Mouse (Mus musculus) limb, embryonic 12.5 days (tissue): ENCODE data around the gene Tmem156. TPM values are rescaled to one million over a fixed set of nuclear protein-coding genes. Genes with fewer than 3 reads are reported as not detected.

ENCODE experiments used
- ATAC-seq: fragments of 200-750 bp; cut with Nextera tagmentation; 2 replicates; pipeline ENCODE4 v1.8.0; 2017; ENCODE audit warnings: low read depth, moderate TSS enrichment; ENCODE audit not compliant: insufficient number of reproducible peaks, insufficient read depth, low FRiP score, low TSS enrichment
- H3K27ac ChIP-seq: fragments of 300-500 bp; sonication (generic); 2 replicates; pipeline ENCODE4 v1.5.1; 2016; ENCODE audit warnings: mild to moderate bottlenecking, moderate library complexity
- H3K27me3 ChIP-seq: fragments of 300-500 bp; sonication (generic); 2 replicates; pipeline ENCODE4 v1.6.1; 2016; ENCODE audit warnings: mild to moderate bottlenecking, moderate library complexity
- H3K36me3 ChIP-seq: fragments of 300-500 bp; sonication (generic); 2 replicates; pipeline ENCODE4 v1.6.1; 2016; ENCODE audit warnings: mild to moderate bottlenecking, moderate library complexity
- H3K4me1 ChIP-seq: fragments of 300-500 bp; sonication (generic); replicated peaks from 2 replicates; pipeline ENCODE4 v1.6.1; 2016
- H3K4me2 ChIP-seq: fragments of 300-500 bp; sonication (generic); 2 replicates; pipeline ENCODE4 v1.6.1; 2016; ENCODE audit warnings: mild to moderate bottlenecking, moderate library complexity
- H3K4me3 ChIP-seq: fragments of 300-500 bp; sonication (generic); replicated peaks from 2 replicates; pipeline ENCODE4 v1.5.1; 2016; ENCODE audit warnings: mild to moderate bottlenecking
- H3K9ac ChIP-seq: fragments of 300-500 bp; sonication (generic); replicated peaks from 2 replicates; pipeline ENCODE4 v1.6.1; 2016; ENCODE audit warnings: mild to moderate bottlenecking, moderate library complexity
- H3K9me3 ChIP-seq: fragments of 300-500 bp; sonication (generic); 2 replicates; pipeline ENCODE4 v1.6.1; 2016; ENCODE audit warnings: mild to moderate bottlenecking, moderate library complexity
- WGBS: fragments of 180-500 bp; shearing (Covaris S2); methylation state at CpG from one replicate; pipeline ENCODE4 v1.1.7; 2016; 5-methylcytosine and 5-hydroxymethylcytosine counted together
- polyA plus RNA-seq: library from polyadenylated mRNA; unstranded; fragments of >200 nt; fragmentation: Nextera tagmentation; extraction: Ambion mirVana; gene quantifications from 2 replicates; pipeline ENCODE4 v1.2.1, GENCODE M21; 2016

Tmem156 gene
- polyA plus RNA-seq, 1 experiment from 2014 or later: not detected

DNA sequence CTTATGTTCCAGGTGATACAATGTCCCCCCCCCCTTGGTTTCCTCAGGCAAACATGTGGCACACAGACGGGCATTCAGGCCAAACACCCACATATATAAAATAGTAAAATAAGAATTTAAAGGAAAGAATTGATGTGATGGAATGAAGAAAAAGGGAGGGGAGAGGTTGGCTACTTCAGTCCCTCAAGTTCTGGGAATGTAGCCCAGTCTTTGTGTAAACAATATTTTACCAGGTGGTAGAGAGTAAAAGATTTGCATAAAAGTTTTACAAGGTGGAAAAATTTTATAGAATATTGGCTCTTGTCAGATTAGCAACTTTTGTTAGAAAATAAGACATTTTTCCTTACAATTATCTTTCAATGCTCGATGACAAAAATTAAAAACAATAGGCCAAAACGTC, 4.9 kb upstream of the Tmem156 start:
- no peaks in the 10 kb centered on the region for H3K27me3 ChIP-seq
- no peak overlapping the region for H3K9ac ChIP-seq
- H3K4me3 ChIP-seq: no peak overlapping the region
- no peak overlapping the region for H3K4me2 ChIP-seq
- no peak overlapping the region for H3K27ac ChIP-seq
- H3K9me3 ChIP-seq: no peaks in the 10 kb centered on the region
- no peaks in the 10 kb centered on the region for H3K36me3 ChIP-seq
- H3K4me1 ChIP-seq: peaks cover 23% of the 10 kb centered on the region
- WGBS: 61% methylated on average over 3 of the region's 3 CpGs
- no peak for ATAC-seq

GRCm38 (mm10) chr5:65096082-65096481, 4.2 kb upstream of the Tmem156 start:
- peaks cover 23% of the 10 kb centered on the region for H3K4me1 ChIP-seq
- no peak overlapping the region for H3K27ac ChIP-seq
- H3K4me3 ChIP-seq: no peak overlapping the region
- H3K4me2 ChIP-seq: no peak overlapping the region
- no peak for ATAC-seq
- H3K9me3 ChIP-seq: no peaks in the 10 kb centered on the region
- no peak overlapping the region for H3K9ac ChIP-seq
- no peaks in the 10 kb centered on the region for H3K36me3 ChIP-seq
- no peaks in the 10 kb centered on the region for H3K27me3 ChIP-seq
- WGBS: 76% methylated on average over 3 of the region's 3 CpGs

DNA sequence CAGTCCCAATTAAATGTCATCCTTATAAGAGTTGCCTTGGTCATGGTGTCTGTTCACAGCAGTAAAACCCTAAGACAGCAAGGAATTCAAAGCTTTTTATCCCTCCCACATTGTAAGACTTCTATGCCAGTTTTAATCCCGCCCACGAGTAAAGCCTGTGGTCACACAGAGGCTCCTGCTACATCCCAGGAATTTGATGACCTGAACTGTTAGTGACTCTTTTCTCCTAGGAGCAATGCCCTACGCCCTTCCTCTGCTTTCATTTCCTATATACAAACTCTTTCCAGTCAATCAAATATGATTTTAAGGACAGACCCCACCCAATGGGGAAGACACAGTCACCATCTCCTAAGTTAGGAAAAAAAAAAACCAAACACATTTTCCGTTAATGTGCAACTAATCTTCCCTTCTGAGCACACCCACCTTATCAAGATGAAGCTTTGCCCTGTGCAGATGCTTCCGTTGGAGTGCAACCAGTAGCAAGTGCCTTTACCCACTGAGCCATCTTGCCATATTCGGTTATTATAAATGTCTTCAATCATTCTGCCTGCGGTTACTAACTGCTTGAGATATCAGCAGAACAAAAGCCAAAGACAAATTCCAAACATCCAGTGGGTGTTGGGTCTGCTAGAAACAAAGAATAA, 3.1 kb upstream of the Tmem156 start:
- H3K36me3 ChIP-seq: no peaks in the 10 kb centered on the region
- H3K27me3 ChIP-seq: no peaks in the 10 kb centered on the region
- H3K4me3 ChIP-seq: no peak overlapping the region
- H3K4me1 ChIP-seq: peaks cover 19% of the 10 kb centered on the region
- 93% methylated on average over 7 of the region's 7 CpGs for WGBS
- ATAC-seq: no peak
- H3K27ac ChIP-seq: no peak overlapping the region
- H3K9me3 ChIP-seq: no peaks in the 10 kb centered on the region
- no peak overlapping the region for H3K4me2 ChIP-seq
- H3K9ac ChIP-seq: no peak overlapping the region

DNA sequence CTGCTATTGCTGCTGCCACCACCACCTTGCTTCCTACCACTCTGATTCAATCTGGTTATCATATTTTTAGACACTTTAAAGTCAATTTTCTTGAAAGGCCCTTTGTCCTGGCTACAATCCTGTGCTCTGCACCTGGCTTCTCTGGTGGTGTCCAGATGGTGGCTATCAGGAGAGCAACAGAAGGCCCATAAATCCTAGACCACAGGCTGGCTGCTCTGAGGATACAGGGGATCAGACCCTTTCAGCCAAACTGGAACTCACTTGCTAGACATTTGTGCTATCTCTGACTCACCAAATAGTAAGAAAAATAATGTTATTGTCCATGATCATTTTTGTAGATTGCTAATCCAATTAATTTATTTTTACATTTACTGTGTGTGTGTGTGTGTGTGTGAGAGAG, 1.8 kb upstream of the Tmem156 start:
- Histone ChIP-seq H3K36me3 (no peaks in the 10 kb centered on the region), H3K4me2 (no peak overlapping the region), H3K9ac (no peak overlapping the region), H3K27ac (no peak overlapping the region), H3K9me3 (no peaks in the 10 kb centered on the region), H3K4me3 (no peak overlapping the region), H3K4me1 (peaks cover 18% of the 10 kb centered on the region), H3K27me3 (no peaks in the 10 kb centered on the region)
- ATAC-seq: 0 out of 2 replicates have a peak, but pooled peaks have one; percentile 52

DNA sequence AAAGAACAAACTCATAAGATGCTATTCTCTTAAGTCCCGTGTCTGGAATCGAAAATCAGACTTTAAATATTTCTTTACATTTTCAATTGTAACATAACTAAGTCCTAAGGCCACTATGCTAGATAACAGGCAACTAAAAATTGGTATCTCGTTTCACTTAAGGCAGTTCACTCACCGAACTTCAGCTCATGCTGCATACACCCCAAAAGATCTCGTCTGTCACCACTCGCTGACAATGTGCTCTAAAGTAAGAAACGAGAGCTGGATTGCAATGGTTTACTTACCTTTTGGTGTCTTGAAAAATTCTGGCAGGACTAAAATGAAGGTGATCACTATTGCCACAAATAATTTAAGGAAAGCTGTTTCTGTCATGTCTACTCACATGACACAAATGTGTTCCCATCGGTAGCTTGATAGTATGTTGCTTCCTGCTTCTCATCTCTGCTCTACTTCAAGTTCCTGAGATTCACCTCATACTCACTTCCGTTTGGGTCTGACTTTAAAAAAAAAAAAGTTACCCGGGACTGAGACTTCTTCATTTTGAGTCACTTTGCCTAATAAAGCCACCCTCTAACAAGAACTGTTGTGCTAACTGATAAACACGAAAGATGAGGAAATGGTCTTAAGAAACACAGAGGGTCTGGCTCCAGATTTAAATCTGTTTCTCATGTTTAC, 611 bp downstream of the Tmem156 start:
- H3K27ac ChIP-seq: no peak overlapping the region
- no peaks in the 10 kb centered on the region for H3K9me3 ChIP-seq
- no peaks in the 10 kb centered on the region for H3K27me3 ChIP-seq
- no peak overlapping the region for H3K4me2 ChIP-seq
- WGBS: 73% methylated on average over 11 of the region's 11 CpGs
- ATAC-seq: no peak
- no peak overlapping the region for H3K9ac ChIP-seq
- H3K4me1 ChIP-seq: peaks cover 18% of the 10 kb centered on the region
- no peaks in the 10 kb centered on the region for H3K36me3 ChIP-seq
- no peak overlapping the region for H3K4me3 ChIP-seq

GRCm38 (mm10) chr5:65089707-65090106, 2.2 kb downstream of the Tmem156 start:
- Histone ChIP-seq H3K4me3 (no peak overlapping the region), H3K36me3 (no peaks in the 10 kb centered on the region), H3K4me2 (no peak overlapping the region), H3K4me1 (peaks cover 18% of the 10 kb centered on the region), H3K9me3 (no peaks in the 10 kb centered on the region), H3K27ac (no peak overlapping the region), H3K27me3 (no peaks in the 10 kb centered on the region), H3K9ac (no peak overlapping the region)
- no peak for ATAC-seq
- whole genome bisulfite sequencing: 70% methylated on average over 3 of the region's 3 CpGs

- Histone ChIP-seq H3K27ac (no peak overlapping the region), H3K4me1 (no peaks in the 10 kb centered on the region), H3K9ac (no peak overlapping the region), H3K27me3 (no peaks in the 10 kb centered on the region), H3K4me3 (no peak overlapping the region), H3K36me3 (no peaks in the 10 kb centered on the region), H3K4me2 (no peak overlapping the region), H3K9me3 (no peaks in the 10 kb centered on the region)
- 83% methylated on average over 6 of the region's 6 CpGs for WGBS
- no peak for ATAC-seq
Measured at GRCm38 (mm10) chr5:65086522-65086921, 5.4 kb downstream of the Tmem156 start.

DNA sequence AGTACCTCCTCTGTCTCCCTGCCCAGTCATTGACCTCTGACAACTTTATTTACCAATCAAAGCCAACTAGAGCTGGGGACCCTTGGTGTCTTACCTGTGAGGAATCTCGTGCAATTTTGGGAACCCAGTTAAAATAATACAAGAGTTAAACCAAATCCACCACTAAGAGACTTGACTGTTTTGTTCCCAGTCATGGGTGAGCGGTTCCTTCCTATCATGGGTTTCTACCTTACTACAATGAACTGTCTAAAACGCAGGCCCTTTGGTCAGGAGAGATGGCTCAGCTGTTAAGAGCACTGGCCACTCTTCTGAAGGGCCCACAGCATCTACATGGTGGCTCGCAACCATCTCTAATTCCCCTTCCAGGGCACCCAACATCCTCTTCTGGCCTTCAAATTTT, 10.1 kb downstream of the Tmem156 start:
- peaks cover 2% of the 10 kb centered on the region; the same call in 1 of the 2 replicates for H3K4me1 ChIP-seq
- 86% methylated on average over 4 of the region's 4 CpGs for WGBS
- H3K9me3 ChIP-seq: no peaks in the 10 kb centered on the region
- H3K9ac ChIP-seq: no peak overlapping the region
- no peak overlapping the region for H3K27ac ChIP-seq
- ATAC-seq: no peak
- H3K4me2 ChIP-seq: no peak overlapping the region
- no peak overlapping the region for H3K4me3 ChIP-seq
- no peaks in the 10 kb centered on the region for H3K27me3 ChIP-seq
- H3K36me3 ChIP-seq: no peaks in the 10 kb centered on the region

- Histone ChIP-seq H3K4me3 (no peak overlapping the region), H3K9ac (no peak overlapping the region), H3K36me3 (no peaks in the 10 kb centered on the region), H3K4me1 (peaks cover 8% of the 10 kb centered on the region; the same call in 1 of the 2 replicates), H3K27ac (no peak overlapping the region), H3K4me2 (no peak overlapping the region), H3K9me3 (no peaks in the 10 kb centered on the region), H3K27me3 (no peaks in the 10 kb centered on the region)
- ATAC-seq: no peak
- WGBS: 76% methylated on average over 9 of the region's 9 CpGs
Measured at GRCm38 (mm10) chr5:65079881-65080280, 12.1 kb downstream of the Tmem156 start.

DNA sequence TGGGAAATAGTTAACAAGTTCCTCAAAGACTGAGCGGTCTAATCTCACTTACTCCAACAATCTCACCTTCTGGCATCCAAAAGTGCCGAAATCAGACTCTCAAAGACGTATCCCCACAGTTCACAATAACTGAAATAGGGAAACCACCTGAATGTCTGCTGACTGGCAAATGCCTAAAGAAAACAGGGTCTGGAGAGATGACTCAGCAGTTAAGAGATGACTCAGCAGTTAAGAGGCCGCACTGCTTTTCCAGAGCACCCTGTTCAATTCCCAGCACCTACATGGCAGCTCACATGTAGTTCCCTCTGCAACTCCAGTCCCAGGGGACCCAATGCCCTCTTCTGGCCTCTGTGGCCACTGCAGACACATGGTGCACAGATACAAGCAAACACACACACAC, 13.9 kb downstream of the Tmem156 start:
- WGBS: 88% methylated on average over 4 of the region's 4 CpGs

DNA sequence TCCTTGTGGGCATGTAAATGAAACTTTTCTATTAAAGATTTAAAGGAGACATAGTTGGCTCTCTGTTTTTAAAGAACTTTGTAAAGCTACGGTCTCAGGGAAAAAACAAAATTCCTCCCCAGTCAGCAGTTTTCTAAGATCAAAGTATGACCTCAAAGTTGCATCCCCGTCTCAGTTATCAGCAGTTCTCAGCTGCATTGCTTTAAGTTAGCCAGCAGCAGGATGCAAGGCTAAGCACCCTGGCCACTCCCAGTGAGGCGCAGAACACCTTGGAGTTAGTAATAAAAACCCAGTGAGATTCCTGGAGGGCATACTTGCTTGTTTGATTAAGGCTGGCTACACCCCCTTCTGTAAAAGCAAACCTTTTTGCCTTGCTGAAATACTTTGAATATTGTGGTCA, 15.2 kb downstream of the Tmem156 start:
- H3K4me1 ChIP-seq: peaks cover 8% of the 10 kb centered on the region; the same call in 1 of the 2 replicates
- H3K9me3 ChIP-seq: no peaks in the 10 kb centered on the region
- no peak overlapping the region for H3K27ac ChIP-seq
- H3K27me3 ChIP-seq: no peaks in the 10 kb centered on the region
- 14% methylated on average over 3 of the region's 3 CpGs for WGBS
- H3K4me3 ChIP-seq: no peak overlapping the region
- no peak overlapping the region for H3K4me2 ChIP-seq
- ATAC-seq: no peak
- no peaks in the 10 kb centered on the region for H3K36me3 ChIP-seq
- no peak overlapping the region for H3K9ac ChIP-seq

More for the DNA sequence above, 13.9 kb downstream of the Tmem156 start:
- Histone ChIP-seq H3K4me1 (peaks cover 8% of the 10 kb centered on the region; the same call in 1 of the 2 replicates), H3K4me2 (no peak overlapping the region), H3K36me3 (no peaks in the 10 kb centered on the region), H3K27me3 (no peaks in the 10 kb centered on the region), H3K9ac (no peak overlapping the region), H3K4me3 (no peak overlapping the region), H3K27ac (no peak overlapping the region), H3K9me3 (no peaks in the 10 kb centered on the region)
- no peak for ATAC-seq

DNA sequence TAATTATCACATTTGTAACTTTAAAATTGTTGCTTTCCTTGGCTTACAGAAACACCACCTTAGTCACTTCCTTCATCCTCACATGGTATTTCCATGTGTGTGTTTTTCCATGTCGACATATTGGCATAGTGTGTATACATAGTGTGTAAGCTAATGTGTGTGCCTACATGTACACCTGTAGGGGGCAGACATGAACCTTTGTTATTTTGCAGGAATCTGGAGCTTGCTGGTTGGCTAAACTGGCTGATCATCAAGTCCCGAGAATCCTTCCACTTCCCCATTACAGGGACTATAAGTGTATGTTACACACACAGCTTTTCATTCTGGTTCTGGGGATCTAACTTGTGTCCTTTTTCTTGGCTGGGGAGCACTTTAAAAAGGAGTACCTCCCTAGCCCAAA, 15.8 kb downstream of the Tmem156 start:
- Histone ChIP-seq H3K9me3 (no peaks in the 10 kb centered on the region), H3K4me1 (peaks cover 8% of the 10 kb centered on the region; the same call in 1 of the 2 replicates), H3K4me2 (no peak overlapping the region), H3K27ac (no peak overlapping the region), H3K27me3 (no peaks in the 10 kb centered on the region), H3K9ac (no peak overlapping the region), H3K4me3 (no peak overlapping the region), H3K36me3 (no peaks in the 10 kb centered on the region)
- WGBS: 77% methylated on average over 2 of the region's 2 CpGs
- ATAC-seq: no peak
